Mouse (Mus musculus) ES-E14 (cell line): Measurements from ENCODE around the gene Ints5.

Experiments used
- CHD2 ChIP-seq: IDR thresholded peaks from 2 replicates; pipeline ENCODE4 v1.6.1; 2014; ENCODE audit warnings: mild to moderate bottlenecking, low read depth, low read length, inconsistent platforms
- MAFK ChIP-seq: IDR thresholded peaks from 2 replicates; pipeline ENCODE4 v1.6.1; 2014; ENCODE audit warnings: mild to moderate bottlenecking, low read depth, low read length, inconsistent platforms; ENCODE audit not compliant: insufficient read depth

- TF ChIP-seq CHD2 = no peak
- TF ChIP-seq MAFK = no peak
These were observed 49.6 kb downstream of the Ints5 start for GRCm38 (mm10) chr19:8942276-8942964.
